Mouse (Mus musculus) limb, embryonic 15.5 days (tissue): ENCODE measurements around the gene Rbm25. TPM values are rescaled to one million over a fixed set of nuclear protein-coding genes. Genes with fewer than 3 reads are reported as not detected.

ENCODE experiments used
- polyA plus RNA-seq: library from polyadenylated mRNA; unstranded; fragments of >200 nt; fragmentation: Nextera tagmentation; extraction: Ambion mirVana; gene quantifications from 2 replicates; pipeline ENCODE4 v1.2.1, GENCODE M21; 2015

The Rbm25 gene
- polyA plus RNA-seq, 1 experiment from 2014 or later: 225 TPM

Other genes with a start within 250 kb of the Rbm25 start
- 3.2 TPM in 2 replicates for gene Dpf3, start 143.5 kb upstream of the Rbm25 start, polyA plus RNA-seq
- 53.0 and 55.7 TPM in 2 replicates for gene Dcaf4, start 110.8 kb upstream of the Rbm25 start, polyA plus RNA-seq
- gene Zfyve1, start 34.0 kb upstream of the Rbm25 start, polyA plus RNA-seq: 17.9 and 18.2 TPM in 2 replicates
- gene Psen1, start 56.9 kb downstream of the Rbm25 start, polyA plus RNA-seq: 85.6 and 86.0 TPM in 2 replicates
- 4.9 and 5.9 TPM in 2 replicates for gene Papln, start 132.4 kb downstream of the Rbm25 start, polyA plus RNA-seq